Mouse (Mus musculus): ENCODE measurements around the gene Zfp185.

DNA sequence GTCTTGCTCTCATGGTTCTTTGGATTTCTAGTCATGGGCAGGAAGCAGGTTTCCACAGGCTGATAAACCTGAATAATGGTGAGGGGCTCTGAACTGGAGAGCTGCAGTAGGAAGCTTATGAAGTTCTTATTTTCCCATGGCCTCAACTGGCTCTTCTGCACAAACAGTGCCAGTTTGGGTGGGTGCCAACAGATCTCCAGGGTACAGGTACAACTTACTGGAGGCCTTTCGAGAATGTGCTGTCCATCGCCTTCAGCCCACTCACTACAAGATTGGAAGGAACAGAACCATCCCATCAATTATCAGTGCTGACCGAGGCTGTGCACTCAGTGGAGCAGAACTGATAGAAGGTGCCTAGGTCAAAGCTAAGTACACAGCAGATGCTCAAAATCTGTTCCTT lies 1.3 kb downstream of the Zfp185 start:
- TF ChIP-seq USF1 (IDR thresholded peaks at IDR 0.05; ENCODE audit: low read depth) (no peak), CTCF (IDR thresholded peaks at IDR 0.05; ENCODE audit: control insufficient read depth, insufficient read depth, insufficient read length) (no peak), MAX (IDR thresholded peaks at IDR 0.05) (no peak), FOSL1 (IDR thresholded peaks at IDR 0.05; ENCODE audit: insufficient read depth, low read length, poor library complexity, severe bottlenecking) (no peak), MYOD1 (IDR thresholded peaks at IDR 0.05; ENCODE audit: control insufficient read depth, insufficient read length, low read depth) (no peak), CEBPB (IDR thresholded peaks at IDR 0.05; ENCODE audit: low read depth) (no peak), MYOG (IDR thresholded peaks at IDR 0.05; ENCODE audit: control insufficient read depth, extremely low read depth, insufficient read length) (no peak)
